Mouse (Mus musculus) embryonic fibroblast, embryonic 13.5 days (primary cell): ENCODE results near the gene Apba1. TPM values are rescaled to one million over a fixed set of nuclear protein-coding genes. Genes with fewer than 3 reads are reported as not detected.

Source experiments
- H3K27ac ChIP-seq: 2 replicates; pipeline ENCODE4 v1.5.1; 2012; ENCODE audit warnings: low read length, control low read depth, inconsistent platforms; ENCODE audit not compliant: insufficient read depth
- H3K4me1 ChIP-seq: 2 replicates; pipeline ENCODE4 v1.6.1; 2011; ENCODE audit warnings: low read length; ENCODE audit not compliant: control insufficient read depth, insufficient read depth
- H3K4me3 ChIP-seq: 2 replicates; pipeline ENCODE4 v1.5.1; 2011; ENCODE audit warnings: mild to moderate bottlenecking, control low read depth, low read length; ENCODE audit not compliant: insufficient read depth
- CTCF ChIP-seq: IDR thresholded peaks from 2 replicates; pipeline ENCODE4 v1.5.1; 2011; ENCODE audit warnings: mild to moderate bottlenecking, control low read depth, low read length, moderate library complexity, borderline replicate concordance; ENCODE audit not compliant: insufficient read depth
- POLR2A ChIP-seq: IDR thresholded peaks from 2 replicates; pipeline ENCODE4 v1.6.1; 2011; ENCODE audit warnings: low read depth, mild to moderate bottlenecking, control low read depth, low read length, moderate library complexity
- polyA plus RNA-seq: library from polyadenylated mRNA; stranded (reverse); fragments of >200 nt; gene quantifications from 2 replicates; pipeline ENCODE4 v1.2.4, GENCODE M21; 2011; ENCODE audit warnings: low read depth; ENCODE audit not compliant: missing spikeins, insufficient read length

The Apba1 gene
- polyA plus RNA-seq, 1 experiment: 7.5 TPM

DNA sequence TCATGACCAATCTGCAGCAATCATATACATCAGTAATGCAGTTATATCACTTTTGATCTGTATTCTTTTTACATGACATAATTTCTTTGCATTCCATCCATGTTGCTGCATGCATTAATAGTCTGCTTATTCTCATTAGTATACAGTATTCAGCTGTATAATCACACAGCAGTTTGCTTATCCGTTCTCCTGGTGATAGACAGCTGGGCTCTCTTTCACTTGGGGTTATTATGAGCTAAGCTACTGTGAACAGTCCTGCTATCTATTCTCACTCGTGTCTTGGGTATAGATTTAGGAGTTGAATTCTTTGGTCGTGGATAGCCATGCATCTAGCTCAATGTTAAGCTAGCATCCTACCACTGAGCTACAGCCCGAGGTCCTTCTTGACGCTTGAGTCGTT lies 16.7 kb downstream of the Apba1 start:
- TF ChIP-seq CTCF (no peak), POLR2A (no peak)

DNA sequence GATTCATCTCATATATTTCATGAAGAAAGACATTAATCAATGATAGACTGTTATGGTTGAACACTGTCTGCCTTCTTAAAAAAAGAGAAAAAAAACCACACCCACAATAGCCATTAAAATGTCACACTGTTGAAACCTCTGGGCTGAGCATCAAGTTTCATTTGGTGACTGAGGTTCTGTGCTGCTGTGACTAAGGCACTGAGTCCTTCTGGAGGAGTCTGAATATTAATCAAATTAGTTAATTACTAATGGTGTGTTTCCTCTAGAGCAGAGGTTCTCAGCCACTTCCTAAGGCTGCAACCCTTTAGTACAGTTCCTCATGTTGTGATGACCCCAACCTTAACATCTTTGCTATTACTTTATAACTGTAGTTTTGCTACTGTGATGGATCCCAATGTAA lies 20.4 kb downstream of the Apba1 start:
- H3K4me3 ChIP-seq: no peak overlapping the region
- 0 out of 2 replicates have a peak, but pooled peaks cover 2% of the 10 kb centered on the region for H3K4me1 ChIP-seq
- H3K27ac ChIP-seq: no peak overlapping the region
- TF ChIP-seq POLR2A (no peak), CTCF (no peak)

More for the DNA sequence above, 16.7 kb downstream of the Apba1 start:
- Histone ChIP-seq H3K27ac (no peak overlapping the region), H3K4me1 (no peaks in the 10 kb centered on the region), H3K4me3 (no peak overlapping the region)

DNA sequence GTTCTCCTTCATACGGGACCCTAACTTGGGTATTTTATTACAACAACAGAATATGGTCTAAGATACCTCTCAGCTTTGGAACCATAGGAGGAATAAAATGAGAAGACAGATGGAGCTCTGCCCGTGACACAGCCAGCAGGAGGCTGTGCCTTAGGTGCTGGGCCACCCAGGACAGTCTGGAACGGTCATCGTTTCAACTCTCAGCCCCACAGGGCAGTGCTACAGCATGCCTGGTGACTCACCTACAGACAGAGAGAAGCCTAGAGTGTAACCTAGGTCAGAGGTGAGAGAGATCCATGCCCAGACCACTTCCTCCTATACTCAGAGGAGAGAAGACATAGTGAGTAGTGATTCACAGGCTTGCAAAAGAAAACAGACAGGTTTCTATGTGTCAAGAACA lies 21.4 kb downstream of the Apba1 start:
- no peak for TF ChIP-seq CTCF
- no peak overlapping the region for H3K4me3 ChIP-seq
- no peak overlapping the region for H3K27ac ChIP-seq
- 0 out of 2 replicates have a peak, but pooled peaks cover 2% of the 10 kb centered on the region for H3K4me1 ChIP-seq

DNA sequence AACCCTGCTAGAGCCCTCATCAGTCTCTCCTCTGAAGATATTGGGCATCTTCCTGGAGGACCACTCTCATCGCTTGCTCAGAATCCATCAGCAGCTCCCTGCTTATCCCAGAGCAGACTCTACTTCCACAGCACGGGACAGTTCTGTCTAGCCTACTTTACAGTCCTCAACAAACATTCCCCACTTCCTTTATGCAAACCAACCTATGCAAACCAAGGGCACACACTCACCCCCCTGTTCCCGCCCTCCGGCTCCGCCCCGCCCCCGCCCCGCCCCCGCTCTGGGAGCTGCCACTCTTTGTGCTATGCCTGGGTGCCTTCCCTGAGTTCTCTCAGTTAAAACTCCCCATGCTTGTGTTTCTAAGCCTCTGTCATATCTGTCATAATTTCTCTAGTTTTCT lies 23.3 kb downstream of the Apba1 start:
- H3K4me1 ChIP-seq: 0 out of 2 replicates have a peak, but pooled peaks cover 2% of the 10 kb centered on the region
- no peak overlapping the region for H3K4me3 ChIP-seq
- no peak overlapping the region for H3K27ac ChIP-seq
- TF ChIP-seq POLR2A (no peak), CTCF (no peak)

DNA sequence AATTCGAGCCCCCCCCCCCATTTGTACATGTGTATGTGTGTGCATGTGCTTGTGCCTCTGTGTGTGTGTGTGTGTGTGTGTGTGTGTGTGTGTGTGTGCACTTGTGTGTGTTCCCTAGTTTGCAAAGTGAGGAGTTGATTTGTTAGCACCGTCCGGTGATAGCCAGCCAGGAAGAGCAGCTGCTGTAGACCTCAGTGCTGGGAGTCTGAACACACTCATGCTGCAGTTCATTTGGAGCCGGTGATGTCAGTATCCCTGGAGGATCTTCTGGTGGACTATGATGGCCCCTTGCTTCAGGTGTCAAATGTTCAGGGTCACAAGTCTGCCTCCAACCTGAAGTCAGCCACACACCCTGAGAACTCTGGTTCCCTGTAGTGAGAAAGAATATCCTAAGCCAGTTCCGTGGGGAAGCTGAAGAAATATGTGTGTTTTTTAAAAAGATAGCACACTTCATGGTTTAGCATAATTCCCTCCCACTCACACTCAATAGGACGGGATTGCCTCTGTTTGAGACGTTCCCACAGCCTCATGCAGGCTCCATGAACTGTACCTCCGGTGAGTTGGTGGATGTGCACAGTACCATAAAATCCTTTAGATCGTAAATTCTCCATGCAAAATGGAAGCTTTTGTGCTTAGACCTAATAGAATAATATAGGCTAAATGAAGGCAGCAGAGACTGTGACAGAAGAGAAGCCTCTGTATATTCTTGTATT lies 29.9 kb downstream of the Apba1 start:
- Histone ChIP-seq H3K4me1 (no peaks in the 10 kb centered on the region), H3K4me3 (no peak overlapping the region), H3K27ac (no peak overlapping the region)
- TF ChIP-seq POLR2A (no peak), CTCF (no peak)

DNA sequence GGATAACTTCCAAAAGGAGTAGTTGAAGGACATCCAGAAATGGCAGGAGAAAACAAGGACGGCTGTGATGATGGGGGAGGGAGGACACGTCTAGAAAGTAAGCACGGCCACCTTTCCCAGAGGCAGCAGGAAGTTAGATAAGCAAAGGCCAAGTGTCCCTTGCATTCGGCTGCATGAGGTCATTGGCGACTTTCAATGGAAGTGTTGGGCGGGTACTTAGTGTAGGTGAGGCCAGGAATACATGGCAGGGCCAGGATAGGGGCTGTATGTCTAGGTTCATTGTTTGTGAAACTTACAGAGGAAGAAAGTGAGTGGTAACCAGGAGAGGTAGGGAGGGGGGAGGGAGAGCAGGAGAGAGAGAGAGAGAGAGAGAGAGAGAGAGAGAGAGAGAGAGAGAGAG lies 33.0 kb downstream of the Apba1 start:
- H3K4me3 ChIP-seq: no peak overlapping the region
- TF ChIP-seq POLR2A (no peak), CTCF (no peak)
- H3K27ac ChIP-seq: no peak overlapping the region
- no peaks in the 10 kb centered on the region for H3K4me1 ChIP-seq

DNA sequence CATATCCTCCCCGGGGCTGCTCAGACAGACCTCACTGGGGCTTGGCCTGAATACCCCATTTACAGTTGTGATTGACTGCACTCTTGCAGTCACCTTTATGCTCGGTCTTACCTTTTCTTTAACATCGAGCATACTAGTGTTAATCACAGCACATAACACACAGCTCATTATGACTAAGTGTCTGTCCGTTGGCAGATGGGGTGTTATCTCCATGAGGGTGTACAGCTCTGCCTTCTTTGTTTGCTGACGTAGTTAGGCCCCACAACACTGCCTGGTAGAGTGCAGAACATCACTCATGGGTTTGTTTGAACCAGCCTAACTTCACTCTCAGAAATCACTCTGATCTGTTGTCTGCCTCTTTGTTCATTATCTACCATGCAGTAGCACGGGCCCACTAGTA lies 33.9 kb downstream of the Apba1 start:
- TF ChIP-seq CTCF (no peak), POLR2A (no peak)
- no peak overlapping the region for H3K4me3 ChIP-seq
- no peak overlapping the region for H3K27ac ChIP-seq
- H3K4me1 ChIP-seq: no peaks in the 10 kb centered on the region

DNA sequence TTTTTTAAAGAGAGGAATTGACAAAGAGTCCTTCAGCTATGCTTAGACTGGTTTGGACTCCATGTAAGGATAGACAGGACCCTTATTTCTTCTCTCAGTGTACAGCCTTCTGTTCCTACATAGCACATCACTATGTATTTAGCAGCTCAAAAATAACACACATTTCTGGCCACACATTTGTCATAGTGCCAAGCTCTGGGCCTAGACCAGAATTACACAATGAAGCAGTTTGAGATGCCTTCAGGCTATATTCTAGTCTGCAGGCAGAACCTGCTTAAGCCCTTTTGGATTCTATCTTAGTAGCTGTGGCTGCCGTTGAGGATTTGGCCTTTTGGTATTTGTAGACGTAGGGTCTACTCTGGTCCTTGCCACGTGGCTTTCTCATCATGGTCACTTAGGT lies 35.8 kb downstream of the Apba1 start:
- TF ChIP-seq POLR2A (no peak), CTCF (no peak)
- Histone ChIP-seq H3K4me3 (no peak overlapping the region), H3K4me1 (no peaks in the 10 kb centered on the region), H3K27ac (no peak overlapping the region)

DNA sequence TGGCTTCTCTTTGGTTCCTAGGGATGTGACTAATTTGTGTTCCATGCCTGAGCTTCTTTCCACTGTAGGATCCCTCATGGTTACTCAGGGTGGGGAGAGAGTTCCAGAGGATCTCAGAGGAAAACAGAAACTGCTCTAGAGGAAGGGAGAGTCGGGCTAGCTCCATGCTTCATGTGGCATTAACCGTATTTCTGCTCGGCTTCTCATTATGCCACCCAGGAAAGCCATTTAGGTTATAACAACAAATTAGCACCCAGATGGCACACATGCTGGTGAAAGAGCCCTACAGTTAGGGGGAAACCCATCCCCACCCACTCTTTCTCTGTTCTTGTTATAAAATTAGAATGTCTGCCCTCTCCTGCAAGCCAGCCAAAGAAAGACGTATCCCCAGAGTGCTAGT lies 36.5 kb downstream of the Apba1 start:
- H3K4me1 ChIP-seq: no peaks in the 10 kb centered on the region
- H3K27ac ChIP-seq: no peak overlapping the region
- no peak for TF ChIP-seq CTCF
- no peak for TF ChIP-seq POLR2A
- no peak overlapping the region for H3K4me3 ChIP-seq

DNA sequence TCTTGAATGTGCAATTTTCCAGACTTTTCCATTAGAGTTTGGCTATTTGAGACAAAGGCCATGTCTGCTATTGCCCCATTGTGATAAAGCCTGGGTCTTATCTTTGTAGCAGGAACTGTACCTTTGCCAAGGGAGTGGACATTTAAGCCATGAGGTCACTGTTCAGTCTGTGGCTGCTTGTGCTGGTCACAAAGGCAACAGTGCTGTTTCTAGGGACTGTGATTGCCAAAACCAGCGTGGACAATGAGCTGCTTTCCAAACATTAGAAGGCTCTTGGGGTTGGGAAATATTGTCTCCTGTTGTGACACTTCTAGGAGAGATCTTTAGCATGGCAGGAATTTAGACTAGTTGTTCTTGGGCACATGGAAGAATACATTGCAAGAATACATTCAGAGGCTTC lies 42.5 kb downstream of the Apba1 start:
- Histone ChIP-seq H3K27ac (no peak overlapping the region), H3K4me3 (no peak overlapping the region), H3K4me1 (no peaks in the 10 kb centered on the region)
- TF ChIP-seq POLR2A: no peak
- no peak for TF ChIP-seq CTCF
